Mouse (Mus musculus): ENCODE data around the gene Creb5.

The Creb5 gene

DNA sequence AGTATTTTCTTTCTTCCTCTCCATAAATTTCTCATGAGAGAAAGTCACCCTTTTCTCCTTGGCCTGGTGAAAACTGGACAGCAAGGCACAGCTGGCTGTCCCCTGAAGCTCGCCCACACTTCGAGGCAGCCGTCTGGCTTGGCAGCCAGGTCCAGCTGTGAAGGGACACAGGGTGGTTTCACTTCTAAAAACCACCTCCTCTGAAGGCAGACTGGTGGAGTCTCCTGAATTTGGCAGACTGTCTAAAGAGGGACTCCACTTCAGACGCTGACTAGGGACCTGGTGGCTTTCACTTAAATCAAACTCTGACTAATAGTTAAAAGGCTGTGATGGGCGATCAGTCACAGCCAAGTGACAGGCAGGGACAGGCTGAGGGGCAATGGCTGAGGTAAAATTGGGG, 365.6 kb downstream of the Creb5 start:
- no peak for DNase-seq

DNA sequence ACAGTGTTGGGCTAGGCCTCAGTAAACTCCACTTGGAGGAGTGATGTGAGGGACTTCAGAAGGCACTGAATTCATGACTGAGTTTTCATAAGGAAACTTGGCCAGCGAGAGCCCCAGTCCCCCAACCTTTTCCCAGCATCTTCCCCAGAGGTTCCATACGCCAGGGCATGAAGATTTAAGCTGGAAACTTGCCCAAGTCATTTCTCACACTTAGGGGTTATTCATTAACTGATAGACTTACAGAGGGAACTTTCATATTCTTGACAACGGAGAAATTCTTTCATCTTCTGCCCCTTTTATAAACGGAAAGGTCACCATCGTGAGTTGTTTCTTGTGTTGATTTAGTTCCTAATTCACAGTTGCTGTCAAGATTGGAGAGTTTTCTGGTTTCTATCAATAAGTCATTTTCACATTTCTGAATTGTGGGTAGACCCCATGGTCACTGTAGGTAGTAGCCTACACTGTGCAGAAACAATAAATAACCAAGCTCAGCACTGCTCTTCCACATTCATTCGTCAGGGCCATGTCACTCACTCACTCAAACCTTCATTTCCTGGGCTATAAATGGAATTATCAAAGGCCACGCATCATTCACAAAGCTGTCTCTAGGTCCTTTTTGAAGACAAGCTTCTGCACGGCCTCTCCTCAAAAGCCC, 366.8 kb downstream of the Creb5 start:
- no peak for DNase-seq

DNA sequence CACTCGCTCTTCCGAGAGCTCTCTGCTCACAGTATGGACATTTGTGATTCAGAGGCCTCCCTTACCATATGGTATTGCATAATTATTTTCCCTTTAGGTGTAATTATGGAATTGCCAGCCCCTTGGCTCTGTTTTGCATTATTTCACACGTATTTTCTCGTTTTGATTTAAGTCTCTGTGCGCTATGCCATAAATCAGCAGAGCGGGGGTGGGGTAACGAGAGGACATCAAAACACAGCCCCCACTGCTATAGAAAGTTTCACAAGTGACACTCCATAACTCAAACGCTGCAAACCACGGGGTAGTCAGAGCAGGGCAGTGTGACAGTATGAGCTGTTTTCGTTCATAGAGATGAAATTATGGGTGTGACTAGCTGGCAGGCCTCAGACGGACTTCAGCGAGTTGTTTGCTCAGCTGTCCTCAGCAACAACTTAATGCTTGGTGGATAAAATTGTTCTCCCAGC, 367.3 kb downstream of the Creb5 start:
- no peak for DNase-seq

DNA sequence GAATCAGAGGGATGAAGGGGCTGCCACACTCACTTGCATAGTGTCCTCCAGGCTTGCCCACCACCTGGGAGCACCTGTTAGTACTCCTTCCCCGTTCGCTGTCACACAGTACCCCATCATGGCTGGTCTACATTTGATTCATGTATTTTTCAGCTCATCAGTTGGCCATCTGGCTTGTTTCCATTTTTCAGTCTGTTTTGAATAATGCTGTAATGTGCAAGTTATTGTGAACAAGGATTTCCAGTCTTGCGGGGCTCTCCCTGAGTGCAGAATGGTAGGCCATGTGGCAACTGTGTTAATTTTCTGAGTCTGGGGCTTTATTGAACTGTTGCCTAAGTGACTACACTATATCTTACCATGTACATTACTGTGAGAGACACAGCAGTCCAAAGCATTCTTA, 369.4 kb downstream of the Creb5 start:
- DNase-seq = no peak

DNA sequence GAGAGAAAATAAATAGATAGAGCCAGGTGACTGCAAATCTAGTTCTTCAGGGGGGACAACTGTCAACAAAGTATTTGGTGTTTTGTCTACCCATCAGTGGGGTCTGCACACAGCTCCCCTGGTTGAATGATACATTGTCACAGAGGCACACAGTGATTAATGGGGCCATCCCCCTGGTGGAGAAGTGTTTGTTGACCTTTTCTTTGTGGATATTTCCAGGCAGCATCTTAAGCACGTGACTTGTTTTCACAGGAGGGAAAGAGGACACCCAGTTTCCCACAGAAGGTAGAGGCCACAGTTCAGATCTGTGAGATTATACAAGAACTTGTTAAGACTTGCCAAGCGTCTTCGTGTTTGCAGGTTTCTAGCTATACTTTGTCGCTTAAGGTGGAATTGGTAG, 370.4 kb downstream of the Creb5 start:
- DNase-seq = no peak

DNA sequence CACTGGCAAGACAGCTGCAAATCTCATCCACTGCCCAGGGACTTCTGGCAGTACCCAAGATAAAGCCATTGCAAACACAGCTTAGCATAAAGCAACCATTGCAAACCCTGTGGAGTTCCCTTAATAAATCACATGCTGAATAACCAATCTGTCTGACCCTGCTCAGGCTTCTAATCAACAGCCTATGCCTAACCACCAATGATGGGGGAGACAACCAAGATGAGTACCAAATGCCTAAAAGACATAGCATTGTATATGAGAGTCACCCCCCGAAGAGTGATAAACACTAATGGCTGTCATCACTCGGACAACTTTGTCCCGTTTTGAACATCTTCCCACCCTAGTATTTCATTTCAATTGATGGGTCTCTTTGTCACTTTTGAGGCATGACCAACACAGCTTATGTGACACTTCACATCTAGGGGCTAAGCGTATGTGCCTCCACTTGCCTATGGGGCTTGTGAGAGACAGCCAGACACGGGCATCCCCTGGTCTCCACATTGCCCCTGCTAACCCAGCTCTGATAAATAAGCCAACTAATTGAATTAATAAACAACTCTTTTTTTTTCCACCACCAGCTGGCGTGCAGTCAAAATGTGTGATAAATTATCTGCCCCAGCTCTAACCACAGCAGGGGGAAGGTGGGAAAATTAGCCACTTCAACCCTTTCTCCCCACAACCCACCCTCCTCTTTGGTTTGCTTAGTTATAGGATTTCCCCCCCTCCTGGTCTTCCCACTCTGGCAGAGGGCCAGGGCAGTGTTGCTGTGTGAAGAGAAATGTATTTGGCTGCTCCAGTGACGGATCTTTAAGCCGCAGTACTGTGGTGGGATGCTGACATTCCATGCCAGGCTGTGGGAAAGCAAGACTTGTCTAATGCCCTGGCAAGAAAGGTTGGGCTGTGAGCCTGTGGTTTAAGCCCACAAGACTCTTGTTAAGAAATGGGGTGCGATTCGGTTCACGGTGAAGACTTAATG, 376.1 kb downstream of the Creb5 start:
- no peak for DNase-seq

DNA sequence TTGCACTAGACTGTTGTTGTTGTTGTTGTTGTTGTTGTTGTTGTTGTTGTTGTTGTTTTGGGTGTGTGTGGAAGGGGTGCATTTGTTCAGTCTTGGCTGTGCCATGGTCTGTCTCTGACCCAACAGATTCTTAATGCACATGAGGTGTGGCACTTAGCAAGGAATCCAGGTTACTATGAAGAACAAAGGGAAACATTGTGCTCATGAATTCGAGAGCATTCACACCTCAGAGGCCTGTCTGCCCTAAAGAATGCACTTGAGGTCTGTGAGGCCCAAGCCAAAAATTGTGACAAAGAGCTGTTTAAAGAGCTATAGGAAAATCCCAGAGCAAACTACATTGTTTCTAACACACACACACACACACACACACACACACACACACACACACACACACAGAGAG, 377.7 kb downstream of the Creb5 start:
- DNase-seq = no peak

DNA sequence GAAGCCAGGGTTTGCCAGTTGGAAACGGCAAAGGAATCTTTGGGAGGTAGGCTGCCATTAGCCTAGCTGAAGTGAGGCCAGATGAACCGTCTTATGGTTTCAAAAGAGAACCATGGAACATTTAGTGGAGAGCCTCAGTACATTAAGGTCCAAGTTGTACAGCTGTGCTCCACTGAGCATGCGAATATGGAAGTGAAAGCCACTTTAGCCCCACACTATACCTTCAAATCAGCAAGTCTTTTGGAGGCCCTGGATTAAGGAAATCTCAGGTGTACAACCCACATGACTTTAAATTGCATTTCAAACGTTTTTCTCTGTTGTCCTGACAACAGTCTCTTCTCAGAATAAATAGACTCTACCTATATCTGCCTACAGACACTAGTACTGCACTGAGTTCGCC, 379.4 kb downstream of the Creb5 start:
- no peak for DNase-seq

DNA sequence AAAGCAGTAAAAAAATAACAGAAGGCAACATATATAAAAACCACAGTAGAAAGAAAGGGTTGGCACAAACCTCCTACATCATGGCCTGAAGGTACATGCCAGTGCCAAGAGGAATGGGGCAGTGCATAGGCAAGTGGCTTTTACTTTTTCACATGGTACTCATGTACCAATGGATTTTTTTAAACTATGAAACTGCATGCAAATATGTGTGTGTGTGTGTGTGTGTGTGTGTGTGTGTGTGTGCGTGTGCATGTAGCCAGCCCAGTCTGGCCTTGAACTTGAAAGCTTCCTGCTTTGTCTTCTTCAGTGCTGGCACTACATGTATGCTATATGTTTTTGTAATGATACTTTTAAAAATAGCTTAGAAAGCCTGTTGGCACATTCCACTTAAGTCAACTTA, 391.2 kb downstream of the Creb5 start:
- no peak for DNase-seq

DNA sequence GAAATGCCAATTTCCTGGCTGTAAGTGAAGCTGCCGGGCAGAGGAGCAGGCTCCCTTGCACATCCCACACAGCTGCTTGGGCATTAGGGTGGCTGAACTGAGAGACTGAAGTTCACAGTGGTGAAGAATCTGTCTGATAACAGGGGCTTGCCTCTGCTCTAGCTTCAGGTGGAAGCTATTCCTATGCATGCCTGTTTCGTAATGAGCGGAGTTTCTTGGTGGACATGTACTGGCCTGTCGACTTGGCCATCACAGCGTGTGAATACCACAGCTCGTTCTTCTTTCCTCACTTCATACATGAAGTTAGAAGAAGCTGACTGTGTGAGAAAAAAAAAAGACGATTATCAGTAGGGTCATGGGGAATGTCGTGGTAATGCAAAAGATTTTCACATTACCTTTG, 393.0 kb downstream of the Creb5 start:
- DNase-seq = no peak

DNA sequence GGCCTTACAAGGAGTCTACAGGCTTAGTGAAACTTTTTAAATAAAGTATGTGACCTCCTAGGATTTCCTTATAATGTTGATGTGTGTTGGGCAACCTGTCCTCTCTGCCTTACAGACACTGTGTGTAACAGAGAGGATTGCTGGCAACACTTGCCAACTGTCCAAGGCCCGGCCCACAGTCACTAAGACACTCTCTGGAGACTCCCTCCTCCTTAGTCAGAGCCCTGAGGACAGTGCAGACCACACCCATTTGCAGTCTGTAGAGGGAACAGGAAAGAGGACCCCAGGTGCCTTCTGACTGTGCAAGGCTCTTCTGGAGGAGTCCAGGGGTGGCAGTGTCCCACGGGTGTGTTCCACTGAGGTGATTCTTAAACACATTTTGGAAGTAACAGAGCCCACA, 397.3 kb downstream of the Creb5 start:
- no peak for DNase-seq

DNA sequence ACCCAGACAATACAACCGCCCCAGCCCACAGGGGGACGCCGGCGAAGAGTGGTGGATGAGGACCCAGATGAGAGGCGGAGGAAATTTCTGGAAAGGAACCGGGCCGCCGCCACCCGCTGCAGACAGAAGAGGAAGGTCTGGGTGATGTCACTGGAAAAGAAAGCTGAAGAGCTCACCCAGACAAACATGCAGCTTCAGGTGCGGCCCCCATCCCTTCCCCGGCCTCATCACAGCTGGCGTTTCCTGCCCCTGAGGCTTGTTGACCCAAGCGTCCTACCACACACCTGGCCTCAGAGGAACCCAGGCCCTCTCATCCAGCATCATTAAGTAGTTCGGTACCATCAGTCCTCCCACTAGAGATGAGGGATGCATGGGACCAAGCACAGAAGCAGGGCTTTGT, 398.3 kb downstream of the Creb5 start:
- no peak for DNase-seq

DNA sequence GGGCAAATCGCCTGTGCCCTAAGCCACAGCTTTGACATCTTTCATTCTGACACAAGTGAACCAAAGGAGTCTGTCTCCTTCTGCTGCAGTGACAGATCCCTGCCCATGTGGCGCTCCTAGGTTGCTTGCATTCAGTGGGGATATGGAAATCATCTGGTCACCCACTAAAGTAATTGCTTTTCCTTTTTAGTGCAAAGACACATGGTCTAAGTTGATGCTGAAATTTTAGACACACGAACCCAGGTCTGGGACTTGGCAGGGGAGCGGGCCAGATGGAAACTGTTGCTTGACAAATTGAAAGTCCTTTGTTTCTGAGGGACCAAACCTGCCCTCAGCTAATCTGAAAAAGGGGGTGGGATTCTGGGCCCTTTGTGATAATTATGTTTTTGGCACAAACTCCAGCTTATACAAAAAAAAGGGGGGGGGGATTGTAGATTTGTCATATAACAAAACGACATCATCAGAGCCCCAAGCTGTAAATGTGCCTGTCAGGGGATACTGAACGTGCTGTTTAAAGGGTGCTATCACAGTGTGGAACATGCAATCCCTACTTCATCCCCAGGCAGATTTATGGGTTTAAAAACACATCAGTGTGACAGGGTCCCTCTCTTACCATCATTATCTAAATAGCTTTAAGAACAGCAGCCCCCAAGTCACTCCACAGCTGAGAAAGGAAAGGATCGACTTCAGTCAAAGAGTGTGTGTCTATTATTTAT, 401.9 kb downstream of the Creb5 start:
- DNase-seq = no peak

DNA sequence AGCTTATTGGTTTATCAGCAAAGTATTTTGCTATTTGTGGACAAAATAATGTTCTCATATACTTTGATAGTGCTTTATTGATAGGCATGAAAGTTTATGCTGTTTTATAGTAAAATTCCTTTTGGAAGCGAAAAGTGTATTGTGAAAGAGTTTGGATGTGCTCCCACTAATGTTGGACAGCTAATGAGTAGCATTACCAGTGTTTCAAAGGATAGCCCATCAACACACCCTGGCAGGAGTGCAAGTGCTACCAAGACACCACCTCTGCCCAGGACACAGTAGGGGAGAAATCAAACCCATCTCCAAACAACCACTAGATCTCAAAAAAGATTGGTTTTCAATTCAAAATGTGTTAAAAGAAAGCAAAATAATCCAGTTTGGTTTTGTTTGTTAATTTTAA, 403.9 kb downstream of the Creb5 start:
- DNase-seq = no peak

DNA sequence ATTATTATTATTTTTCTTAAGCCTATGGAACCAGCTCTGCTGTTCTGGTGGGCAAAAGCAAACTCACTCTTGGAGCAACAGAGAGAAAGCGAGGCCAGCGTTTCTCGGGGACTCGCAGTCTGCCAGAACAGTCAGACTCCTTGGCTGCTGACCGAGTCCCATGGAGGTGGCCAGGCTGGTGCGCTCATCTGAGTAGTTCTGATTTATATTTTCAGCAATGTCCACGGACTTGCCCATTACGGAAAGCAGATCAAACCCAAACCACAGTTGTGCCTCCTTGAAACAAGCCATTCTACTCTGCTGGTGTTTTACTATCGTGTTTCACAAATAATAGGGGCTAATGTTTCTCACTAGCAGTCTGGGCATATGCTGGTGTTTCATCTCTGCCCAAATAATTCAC, 408.1 kb downstream of the Creb5 start:
- no peak for DNase-seq

DNA sequence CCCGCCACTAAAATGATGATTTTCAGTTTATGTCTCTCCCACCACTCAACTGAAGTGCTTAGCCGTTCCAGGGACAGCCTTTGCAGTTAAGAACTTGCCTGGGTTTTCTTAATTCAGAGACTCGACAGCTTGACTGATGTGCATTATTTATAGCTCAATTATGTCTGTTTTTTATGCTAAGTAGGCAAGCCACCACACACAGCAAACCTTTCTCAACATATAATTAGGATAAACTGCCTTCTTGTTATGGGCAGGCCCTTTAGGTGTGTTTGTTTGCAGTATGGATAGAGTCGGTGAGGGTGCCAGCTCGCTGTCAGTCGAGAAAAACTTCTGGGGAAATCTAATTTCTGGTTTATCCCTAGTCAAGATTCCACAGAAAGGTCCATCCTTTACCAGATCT, 409.4 kb downstream of the Creb5 start:
- no peak for DNase-seq

DNA sequence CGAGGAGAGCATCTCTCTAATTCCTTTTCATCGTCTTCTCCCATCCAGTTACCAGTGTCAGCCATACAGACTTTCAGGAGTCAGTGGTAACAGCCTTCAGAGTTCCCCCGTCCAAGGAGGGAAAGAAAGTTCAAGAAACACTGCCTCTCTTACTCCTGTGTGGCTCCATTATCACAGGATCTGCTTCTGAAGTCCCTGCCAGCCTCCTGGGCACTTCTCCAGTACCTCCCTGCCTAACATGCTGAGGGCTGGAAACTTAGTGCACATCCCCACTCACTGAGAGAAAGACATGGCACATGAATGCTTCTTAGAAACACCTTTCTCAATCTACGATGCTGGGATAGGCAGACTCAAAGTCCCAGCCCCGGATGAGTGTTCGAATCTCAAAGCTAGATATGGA, 409.9 kb downstream of the Creb5 start:
- no peak for DNase-seq

DNA sequence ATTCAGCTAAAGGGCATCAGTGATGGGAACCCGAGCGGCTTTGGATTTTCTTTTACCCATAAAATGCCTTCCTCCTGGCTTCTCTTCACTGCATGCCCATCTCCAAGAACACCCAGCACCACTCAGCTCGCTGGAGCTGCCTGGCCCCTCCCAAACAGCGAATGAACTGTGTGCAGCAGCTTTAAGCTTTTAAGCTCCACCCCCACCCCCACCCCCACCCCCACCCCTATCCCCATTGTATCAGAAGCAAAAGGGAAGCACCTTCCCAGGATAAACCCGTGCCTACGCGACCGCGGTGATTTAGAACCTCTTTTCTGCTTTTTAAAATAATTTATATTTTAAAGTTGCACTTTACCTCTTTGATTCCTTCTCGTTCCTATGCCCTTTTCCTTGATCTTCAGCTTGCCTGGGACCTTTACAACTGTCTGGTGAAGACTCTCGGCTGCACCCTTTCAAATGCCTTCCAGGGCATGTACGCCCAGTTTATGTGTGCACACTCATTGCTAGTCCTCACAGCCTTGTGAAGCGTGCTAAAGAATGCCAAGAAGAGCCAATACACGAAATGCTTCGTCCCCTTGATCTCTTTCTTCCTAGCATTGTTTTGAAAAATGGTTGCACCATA, 411.2 kb downstream of the Creb5 start:
- no peak for DNase-seq

DNA sequence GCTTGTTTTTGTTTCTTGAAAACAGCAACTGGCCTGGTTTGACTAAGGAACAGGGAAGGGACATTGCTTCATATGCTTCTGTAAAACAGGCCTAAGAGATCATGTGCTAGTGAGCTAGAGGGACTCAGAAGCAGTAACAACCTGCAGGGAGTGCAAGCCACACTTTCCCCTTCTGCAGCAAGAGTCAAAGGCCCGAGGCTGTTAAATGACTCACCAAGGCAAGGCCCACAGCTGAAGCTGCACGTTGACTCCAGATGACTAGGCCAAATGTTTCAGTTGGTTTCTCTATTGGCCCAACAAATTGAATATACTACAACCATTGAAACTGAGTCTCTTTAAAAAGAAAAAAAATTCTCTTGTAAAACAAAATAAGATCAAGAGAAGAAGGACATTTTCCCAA, 417.4 kb downstream of the Creb5 start:
- DNase-seq = no peak

DNA sequence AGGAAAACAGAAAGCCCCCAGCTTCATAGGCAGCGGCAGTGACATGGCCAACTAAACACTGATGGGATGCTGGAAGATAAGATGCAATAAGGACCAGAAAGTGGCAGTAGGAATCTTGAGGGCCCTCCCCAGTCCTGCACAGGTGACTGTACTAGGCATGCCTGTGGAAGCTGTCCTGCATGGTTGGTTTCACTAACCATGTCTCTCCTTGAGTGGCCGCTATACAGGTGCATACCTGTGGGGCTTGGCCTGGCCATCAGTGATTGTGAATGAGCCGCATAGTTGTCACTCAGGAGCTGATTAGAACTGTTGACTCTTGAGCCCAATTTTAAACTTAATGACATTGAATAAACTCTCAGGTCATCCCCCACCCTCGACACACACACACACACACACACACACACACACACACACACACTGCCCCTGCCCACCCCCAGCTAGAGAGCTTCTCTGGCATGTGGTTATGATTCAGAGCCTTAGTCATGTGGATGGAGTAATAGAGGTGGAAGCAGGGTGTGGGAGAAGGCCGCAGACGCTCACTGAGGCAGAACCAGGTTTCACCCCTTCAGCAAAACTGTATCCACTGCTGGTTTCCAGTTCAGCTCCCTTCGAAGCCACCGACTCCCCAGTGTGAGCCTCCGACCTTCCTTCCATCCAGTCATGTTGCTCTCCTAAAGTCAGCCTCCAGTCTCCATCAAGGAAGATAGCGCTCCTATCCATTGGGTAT, 419.7 kb downstream of the Creb5 start:
- DNase-seq = no peak

DNA sequence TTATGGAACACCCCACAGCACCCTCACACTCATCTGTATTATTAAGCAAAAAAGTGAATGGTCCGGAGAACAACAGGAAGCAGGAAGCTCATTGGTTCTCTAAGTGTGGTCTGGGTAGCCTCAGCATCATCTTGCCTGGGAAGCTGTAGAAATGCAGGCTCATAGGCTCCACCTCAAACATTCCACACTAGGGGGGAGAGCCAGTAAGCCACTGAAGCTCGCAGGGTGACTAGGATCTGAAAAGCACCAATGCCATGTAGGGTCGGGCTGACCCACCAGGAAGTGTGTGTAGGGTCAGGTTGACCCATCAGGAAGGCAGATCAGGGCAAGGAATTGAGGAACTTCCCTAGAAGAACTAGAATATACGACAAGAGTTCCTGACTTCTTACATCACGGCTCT, 420.7 kb downstream of the Creb5 start:
- no peak for DNase-seq

DNA sequence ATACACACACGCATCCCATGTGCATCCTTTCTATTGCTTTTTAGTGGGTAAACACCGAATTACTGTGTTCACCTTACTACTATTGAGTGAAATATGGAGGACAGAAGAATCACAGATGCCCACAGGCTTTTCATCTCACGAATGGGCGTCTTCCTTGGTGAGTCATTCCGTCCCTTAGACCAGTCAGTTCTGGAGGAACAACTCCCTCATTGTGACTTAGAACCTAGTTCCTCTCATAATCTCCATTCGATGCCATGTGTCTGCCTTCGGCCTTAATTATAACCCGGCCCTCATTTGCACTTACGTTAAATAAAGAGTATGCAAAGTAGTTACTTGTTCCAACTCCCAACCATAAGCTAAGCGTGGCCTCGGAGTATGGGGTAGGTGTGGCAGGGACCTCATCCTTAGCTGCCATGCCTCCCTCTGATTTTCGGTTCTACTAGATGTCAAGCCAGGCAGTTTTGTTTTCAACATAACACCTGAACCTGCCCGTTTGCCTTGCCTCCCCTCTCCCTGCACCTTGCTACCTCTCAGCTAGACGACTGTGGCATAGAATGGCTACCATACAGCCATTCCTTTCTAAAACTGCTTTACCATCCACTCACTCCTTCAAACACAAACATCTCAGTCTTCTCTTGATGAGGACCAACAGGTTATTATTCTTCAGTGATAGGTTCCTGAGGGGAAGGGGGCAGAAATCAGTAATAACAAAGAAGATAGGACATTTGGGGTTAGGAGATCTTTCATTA, 422.8 kb downstream of the Creb5 start:
- DNase-seq = no peak

All from thymus, postnatal 25 days (tissue).